Mouse (Mus musculus): Measurements from ENCODE around the gene Wapl. TPM values are rescaled to one million over a fixed set of nuclear protein-coding genes. Genes with fewer than 3 reads are reported as not detected.
A peak's percentile ranks its signal among the peaks of the same experiment; 100 is the strongest.

The Wapl gene
- total RNA-seq, 2 experiments from 2014 or later = 45.7 to 48.3 TPM

GRCm38 (mm10) chr14:34773681-34774080, 100.0 kb downstream of the Wapl start:
- no peak for DNase-seq

- DNase-seq = no peak
These were observed 100.5 kb downstream of the Wapl start for GRCm38 (mm10) chr14:34774231-34774630.

- DNase-seq = no peak
These were observed 103.1 kb downstream of the Wapl start for GRCm38 (mm10) chr14:34776719-34777385.

- peak; percentile 16 for DNase-seq
These were observed 104.1 kb downstream of the Wapl start for GRCm38 (mm10) chr14:34777810-34778209.

- no peak for DNase-seq
These were observed 105.0 kb downstream of the Wapl start for GRCm38 (mm10) chr14:34778760-34779159.

- no peak for DNase-seq
These were observed 119.8 kb downstream of the Wapl start for GRCm38 (mm10) chr14:34793406-34794037.

Other genes with a start within 250 kb of the Wapl start
- gene Bmpr1a, start 170.6 kb upstream of the Wapl start, total RNA-seq (2021) = 100 to 1,000 TPM in 1 of 2 experiments, 10 to 100 TPM in 1; 92.4 to 102 TPM
- gene 9230112D13Rik, start 151.1 kb upstream of the Wapl start, total RNA-seq (2021) = not detected
- 1,000 to 10,000 TPM; 1,336 to 1,359 TPM for gene Ldb3, start 85.2 kb upstream of the Wapl start, total RNA-seq (2021)
- gene Opn4, start 73.8 kb upstream of the Wapl start, total RNA-seq (2021) = not detected
- gene Grid1, start 146.2 kb downstream of the Wapl start, total RNA-seq (2021) = under 1 TPM; 0.23 to 0.32 TPM